Comparison of ENCODE assay signal across 9 mouse cellular contexts in genomic region chr1:171035611-171036010, GRCm38 (mm10). TPM values are rescaled to one million over a fixed set of nuclear protein-coding genes. Genes with fewer than 3 reads are reported as not detected.
A peak's percentile ranks its signal among the peaks of the same experiment; 100 is the strongest.
DNase-seq lines count a peak whose midpoint lies in the region; ATAC-seq lines count a peak whose summit lies in the region.
"Had no signal": no experiment of that assay in that cellular context is flagged by ENCODE, and none has a peak within 500 bp of the region (broad histone marks: within the 10 kb centered on the region; RNA-seq: fewer than 3 reads in every experiment).

No protein-coding gene starts in this region.

- DNase-seq in heart, postnatal 10 days: no peak
- DNase-seq in midbrain, embryonic 10.5 days (ENCODE audit: low spot score): no peak
- DNase-seq in midbrain, embryonic 11.5 days (ENCODE audit: low spot score, missing footprints): no peak
- DNase-seq in gastrocnemius, adult 8-10 months (ENCODE audit: low spot score in 2 of 2): no peak
- no peak for DNase-seq in adrenal gland, adult 18-20 months (ENCODE audit: low spot score in 2 of 2)

- no peak overlapping the region; a peak in 1 of 4 replicates for H3K4me3 ChIP-seq in heart, embryonic 14.5 days (ENCODE audit: control insufficient read depth in 1 of 2, insufficient read depth in 1 of 2, low read depth in 1 of 2, low read length in 2 of 2)
- H3K4me3 ChIP-seq in midbrain, embryonic 10.5 days: peak overlapping the region; percentile 70; the same call in 1 of the 2 replicates
- H3K4me3 ChIP-seq in midbrain, embryonic 11.5 days (ENCODE audit: low read depth, low read length): no peak overlapping the region
- no peak overlapping the region; the same call in 1 of the 2 replicates for H3K4me3 ChIP-seq in hindbrain, embryonic 15.5 days
- no peak overlapping the region for H3K4me3 ChIP-seq in neural tube, embryonic 13.5 days

- H3K9me3 ChIP-seq in heart, embryonic 14.5 days (ENCODE audit: control insufficient read depth, low read length): peaks cover 3% of the 10 kb centered on the region; the same call in 1 of the 2 replicates
- no peaks in the 10 kb centered on the region for H3K9me3 ChIP-seq in midbrain, embryonic 10.5 days (replicated peaks)
- no peaks in the 10 kb centered on the region for H3K9me3 ChIP-seq in midbrain, embryonic 11.5 days (ENCODE audit: control insufficient read depth, low read length)
- H3K9me3 ChIP-seq in hindbrain, embryonic 15.5 days: no peaks in the 10 kb centered on the region
- H3K9me3 ChIP-seq in neural tube, embryonic 13.5 days: no peaks in the 10 kb centered on the region

- H3K9ac ChIP-seq in heart, embryonic 14.5 days (ENCODE audit: low read length): no peak overlapping the region
- no peak overlapping the region for H3K9ac ChIP-seq in midbrain, embryonic 11.5 days (ENCODE audit: low read length)
- no peak overlapping the region for H3K9ac ChIP-seq in hindbrain, embryonic 15.5 days
- no peak overlapping the region for H3K9ac ChIP-seq in neural tube, embryonic 13.5 days

- H3K4me2 ChIP-seq in heart, embryonic 14.5 days (ENCODE audit: low read length): peak overlapping the region; percentile 98
- no peak overlapping the region; the same call in 1 of the 2 replicates for H3K4me2 ChIP-seq in midbrain, embryonic 11.5 days
- peak overlapping the region; percentile 68 for H3K4me2 ChIP-seq in hindbrain, embryonic 15.5 days
- peak overlapping the region; percentile 14; the same call in 1 of the 2 replicates for H3K4me2 ChIP-seq in neural tube, embryonic 13.5 days

- H3K27me3 ChIP-seq in heart, embryonic 14.5 days (ENCODE audit: control insufficient read depth, insufficient read depth, low read length): peaks cover 31% of the 10 kb centered on the region
- peaks cover 56% of the 10 kb centered on the region for H3K27me3 ChIP-seq in midbrain, embryonic 10.5 days (ENCODE audit: low read depth, poor library complexity, severe bottlenecking)
- peaks cover 13% of the 10 kb centered on the region for H3K27me3 ChIP-seq in midbrain, embryonic 11.5 days (ENCODE audit: control insufficient read depth, insufficient read depth, low read length)
- H3K27me3 ChIP-seq in hindbrain, embryonic 15.5 days: peaks cover 19% of the 10 kb centered on the region
- peaks cover 37% of the 10 kb centered on the region for H3K27me3 ChIP-seq in neural tube, embryonic 13.5 days

- intact Hi-C loops in heart, postnatal 10 days (cut with DNase I): no loop called here

- no peaks in the 10 kb centered on the region for H3K36me3 ChIP-seq in heart, embryonic 14.5 days (ENCODE audit: control insufficient read depth, insufficient read depth, low read length)
- no peaks in the 10 kb centered on the region for H3K36me3 ChIP-seq in midbrain, embryonic 10.5 days
- H3K36me3 ChIP-seq in midbrain, embryonic 11.5 days (ENCODE audit: control insufficient read depth, insufficient read depth, low read length): no peaks in the 10 kb centered on the region
- H3K36me3 ChIP-seq in hindbrain, embryonic 15.5 days: no peaks in the 10 kb centered on the region
- no peaks in the 10 kb centered on the region for H3K36me3 ChIP-seq in neural tube, embryonic 13.5 days

- 47% methylated on average over 11 of the region's 11 CpGs for WGBS in heart, embryonic 14.5 days
- 56% methylated on average over 11 of the region's 11 CpGs for WGBS in midbrain, embryonic 10.5 days
- WGBS in midbrain, embryonic 11.5 days: 51% methylated on average over 11 of the region's 11 CpGs
- 56% methylated on average over 11 of the region's 11 CpGs for WGBS in hindbrain, embryonic 15.5 days
- WGBS in neural tube, embryonic 13.5 days: 59% methylated on average over 11 of the region's 11 CpGs

- ATAC-seq in heart, embryonic 14.5 days (ENCODE audit: insufficient number of reproducible peaks, insufficient read depth, low FRiP score, low read depth): no peak
- ATAC-seq in midbrain, embryonic 11.5 days (ENCODE audit: low FRiP score): no peak
- no peak for ATAC-seq in hindbrain, embryonic 15.5 days (ENCODE audit: low FRiP score, low read depth)
- no peak for ATAC-seq in neural tube, embryonic 13.5 days (ENCODE audit: low read depth)

- peaks cover 0 to 3% of the 10 kb centered on the region in 2 experiments; a peak in 2 of 4 replicates for H3K4me1 ChIP-seq in heart, embryonic 14.5 days (ENCODE audit: control insufficient read depth in 2 of 2, insufficient read depth in 2 of 2, low read length in 2 of 2)
- H3K4me1 ChIP-seq in midbrain, embryonic 10.5 days: peaks cover 32% of the 10 kb centered on the region
- peaks cover 12% of the 10 kb centered on the region; the same call in 1 of the 2 replicates for H3K4me1 ChIP-seq in midbrain, embryonic 11.5 days (ENCODE audit: control insufficient read depth, insufficient read depth, low read length)
- peaks cover 29% of the 10 kb centered on the region for H3K4me1 ChIP-seq in hindbrain, embryonic 15.5 days (replicated peaks)
- peaks cover 30% of the 10 kb centered on the region for H3K4me1 ChIP-seq in neural tube, embryonic 13.5 days (replicated peaks)

- H3K27ac ChIP-seq in heart, embryonic 14.5 days (replicated peaks in 1 of 2; ENCODE audit: control insufficient read depth in 1 of 2, insufficient read depth in 1 of 2, low read depth in 2 of 2, low read length in 2 of 2): no peak overlapping the region
- no peak overlapping the region for H3K27ac ChIP-seq in midbrain, embryonic 10.5 days (replicated peaks)
- no peak overlapping the region for H3K27ac ChIP-seq in midbrain, embryonic 11.5 days (ENCODE audit: low read depth, low read length)
- no peak overlapping the region for H3K27ac ChIP-seq in hindbrain, embryonic 15.5 days (replicated peaks)
- no peak overlapping the region for H3K27ac ChIP-seq in neural tube, embryonic 13.5 days (replicated peaks)

RNA-seq across cellular contexts. Expression of gene Fcgr4, which starts 16.9 kb away (rescaled TPM):
- 1.0 and 1.5 TPM in 2 replicates for polyA plus RNA-seq in heart, embryonic 14.5 days (2014; fragmentation: Nextera tagmentation; extraction: Ambion mirVana)
- total RNA-seq in heart, postnatal 10 days (2021): not detected
- 0.25 TPM in 1 of 2 replicates, not detected in the other for polyA plus RNA-seq in midbrain, embryonic 10.5 days (2016; fragmentation: Nextera tagmentation; extraction: Ambion mirVana)
- polyA plus RNA-seq in midbrain, embryonic 11.5 days (2014; fragmentation: Nextera tagmentation; extraction: Ambion mirVana): 0.18 and 0.55 TPM in 2 replicates
- 0.27 and 1.0 TPM in 2 replicates for polyA plus RNA-seq in hindbrain, embryonic 15.5 days (2015; fragmentation: Nextera tagmentation; extraction: Ambion mirVana)
- not detected in 2 replicates for polyA plus RNA-seq in neural tube, embryonic 13.5 days (2015; fragmentation: Nextera tagmentation; extraction: Ambion mirVana)
- not detected for total RNA-seq in gastrocnemius, adult 8-10 months (2022)
- total RNA-seq in adrenal gland, adult 18-20 months (2021): 10 to 100 TPM in 1 of 2 experiments, 1 to 10 TPM in 1; 5.8 to 13.0 TPM

RNA-seq across cellular contexts. Expression of gene Fcgr3, which starts 29.1 kb away (rescaled TPM):
- polyA plus RNA-seq in heart, embryonic 14.5 days (2014; fragmentation: Nextera tagmentation; extraction: Ambion mirVana): 9.7 and 9.8 TPM in 2 replicates
- total RNA-seq in heart, postnatal 10 days (2021): 1 to 10 TPM; 7.4 to 8.9 TPM
- 5.5 and 7.8 TPM in 2 replicates for polyA plus RNA-seq in midbrain, embryonic 10.5 days (2016; fragmentation: Nextera tagmentation; extraction: Ambion mirVana)
- polyA plus RNA-seq in midbrain, embryonic 11.5 days (2014; fragmentation: Nextera tagmentation; extraction: Ambion mirVana): 8.5 and 8.6 TPM in 2 replicates
- 9.6 and 12.3 TPM in 2 replicates for polyA plus RNA-seq in hindbrain, embryonic 15.5 days (2015; fragmentation: Nextera tagmentation; extraction: Ambion mirVana)
- 9.0 and 10.9 TPM in 2 replicates for polyA plus RNA-seq in neural tube, embryonic 13.5 days (2015; fragmentation: Nextera tagmentation; extraction: Ambion mirVana)
- total RNA-seq in gastrocnemius, adult 8-10 months (2022): 1 to 10 TPM in 3 of 4 experiments, under 1 TPM in 1; 0.73 to 1.8 (median 1.4) TPM
- 10 to 100 TPM; 17.7 to 32.8 TPM for total RNA-seq in adrenal gland, adult 18-20 months (2021)
- polyA plus RNA-seq: C2C12 had no signal

RNA-seq across cellular contexts. Expression of gene Fcgr2b, which starts 59.3 kb away (rescaled TPM):
- polyA plus RNA-seq in heart, embryonic 14.5 days (2014; fragmentation: Nextera tagmentation; extraction: Ambion mirVana): 0.82 and 1.1 TPM in 2 replicates
- total RNA-seq in heart, postnatal 10 days (2021): 1 to 10 TPM; 3.1 to 3.9 TPM
- polyA plus RNA-seq in midbrain, embryonic 10.5 days (2016; fragmentation: Nextera tagmentation; extraction: Ambion mirVana): 0.40 TPM in 1 of 2 replicates, not detected in the other
- polyA plus RNA-seq in midbrain, embryonic 11.5 days (2014; fragmentation: Nextera tagmentation; extraction: Ambion mirVana): 0.18 TPM in 1 of 2 replicates, not detected in the other
- 1.7 and 2.6 TPM in 2 replicates for polyA plus RNA-seq in hindbrain, embryonic 15.5 days (2015; fragmentation: Nextera tagmentation; extraction: Ambion mirVana)
- polyA plus RNA-seq in neural tube, embryonic 13.5 days (2015; fragmentation: Nextera tagmentation; extraction: Ambion mirVana): 0.59 and 0.83 TPM in 2 replicates
- 1 to 10 TPM in 3 of 4 experiments, under 1 TPM in 1; 0.94 to 2.2 (median 1.4) TPM for total RNA-seq in gastrocnemius, adult 8-10 months (2022)
- 10 to 100 TPM in 1 of 2 experiments, 1 to 10 TPM in 1; 7.0 to 15.6 TPM for total RNA-seq in adrenal gland, adult 18-20 months (2021)
